Mouse (Mus musculus) intestine, embryonic 14.5 days (tissue): Measurements from ENCODE around the gene Grip2. TPM values are rescaled to one million over a fixed set of nuclear protein-coding genes. Genes with fewer than 3 reads are reported as not detected.

Experiments used
- polyA plus RNA-seq: library from polyadenylated mRNA; unstranded; fragments of >200 nt; fragmentation: Nextera tagmentation; extraction: Ambion mirVana; gene quantifications from 2 replicates; pipeline ENCODE4 v1.2.1, GENCODE M21; 2014

The Grip2 gene
- polyA plus RNA-seq, 1 experiment from 2014 or later = 0.34 TPM

Other genes starting within 250 kb of the Grip2 start
- gene Slc6a6, start 143.2 kb downstream of the Grip2 start, polyA plus RNA-seq = 69.0 and 74.0 TPM in 2 replicates
- 25.5 and 28.6 TPM in 2 replicates for gene Ccdc174, start 50.8 kb upstream of the Grip2 start, polyA plus RNA-seq
- gene 4930590J08Rik, start 75.6 kb upstream of the Grip2 start, polyA plus RNA-seq = 0.37 and 0.63 TPM in 2 replicates
- gene Fgd5, start 151.6 kb upstream of the Grip2 start, polyA plus RNA-seq = 5.5 and 6.4 TPM in 2 replicates